Mouse (Mus musculus): ENCODE results near the gene Mt4. TPM values are rescaled to one million over a fixed set of nuclear protein-coding genes. Genes with fewer than 3 reads are reported as not detected.

The Mt4 gene
- polyA plus RNA-seq, 1 experiment = not detected

DNA sequence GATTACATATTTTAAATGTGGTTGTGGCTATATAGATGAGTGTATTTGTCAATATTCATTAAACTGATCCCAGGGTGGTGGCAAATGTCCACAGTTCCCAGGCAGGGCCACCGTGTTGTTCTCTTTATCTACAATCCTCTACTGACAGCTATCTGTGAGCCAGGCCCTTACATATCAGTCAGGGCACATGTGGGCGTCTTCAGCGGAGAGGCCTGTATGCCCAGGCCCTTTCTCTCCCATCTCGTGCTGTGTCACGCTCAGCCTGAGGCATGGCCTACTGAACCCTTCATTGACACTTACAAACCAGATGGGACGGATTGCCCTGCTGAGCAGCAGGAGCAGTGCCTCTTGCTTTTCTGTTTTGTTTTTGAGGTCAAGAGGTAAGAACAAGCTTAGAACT, 27.6 kb upstream of the Mt4 start:
- Histone ChIP-seq H3K4me3 (replicated peaks) (peak overlapping the region; percentile 53), H3K36me3 (ENCODE audit: control insufficient read depth) (no peaks in the 10 kb centered on the region), H3K27me3 (ENCODE audit: control insufficient read depth) (no peaks in the 10 kb centered on the region), H3K9me3 (ENCODE audit: control insufficient read depth, low read length) (no peaks in the 10 kb centered on the region), H3K4me1 (ENCODE audit: control insufficient read depth) (peaks cover 77% of the 10 kb centered on the region)
- TF ChIP-seq TAL1 (IDR thresholded peaks at IDR 0.05; ENCODE audit: low read length) (peak; percentile 80), GATA1 (IDR thresholded peaks at IDR 0.05; ENCODE audit: low read length) (peak; percentile 80)

DNA sequence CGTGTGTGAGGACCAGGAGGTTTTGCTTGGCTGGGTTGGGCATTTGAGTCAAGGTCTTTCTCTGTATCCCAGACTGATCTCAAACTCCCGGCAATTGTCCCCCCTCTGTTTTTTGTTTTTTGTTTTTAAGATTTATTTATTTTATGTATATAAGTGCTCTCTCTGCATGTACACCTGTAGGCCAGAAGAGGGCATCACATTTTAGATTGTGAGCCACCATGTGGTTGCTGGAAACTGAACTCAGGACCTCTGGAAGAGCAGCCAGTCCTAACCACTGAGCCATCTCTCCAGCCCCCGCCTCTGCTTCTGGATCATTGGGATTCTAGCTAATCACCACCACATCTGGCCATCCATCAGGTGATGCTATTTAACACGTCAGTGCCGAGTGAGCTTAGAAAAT, 27.2 kb upstream of the Mt4 start:
- no peak for TF ChIP-seq TAL1 (IDR thresholded peaks at IDR 0.05; ENCODE audit: low read length)
- TF ChIP-seq GATA1 (IDR thresholded peaks at IDR 0.05; ENCODE audit: low read length) = no peak
- no peaks in the 10 kb centered on the region for H3K9me3 ChIP-seq (ENCODE audit: control insufficient read depth, low read length)
- peaks cover 77% of the 10 kb centered on the region for H3K4me1 ChIP-seq (ENCODE audit: control insufficient read depth)
- H3K27me3 ChIP-seq (ENCODE audit: control insufficient read depth) = no peaks in the 10 kb centered on the region
- peak overlapping the region; percentile 53 for H3K4me3 ChIP-seq (replicated peaks)
- no peaks in the 10 kb centered on the region for H3K36me3 ChIP-seq (ENCODE audit: control insufficient read depth)

DNA sequence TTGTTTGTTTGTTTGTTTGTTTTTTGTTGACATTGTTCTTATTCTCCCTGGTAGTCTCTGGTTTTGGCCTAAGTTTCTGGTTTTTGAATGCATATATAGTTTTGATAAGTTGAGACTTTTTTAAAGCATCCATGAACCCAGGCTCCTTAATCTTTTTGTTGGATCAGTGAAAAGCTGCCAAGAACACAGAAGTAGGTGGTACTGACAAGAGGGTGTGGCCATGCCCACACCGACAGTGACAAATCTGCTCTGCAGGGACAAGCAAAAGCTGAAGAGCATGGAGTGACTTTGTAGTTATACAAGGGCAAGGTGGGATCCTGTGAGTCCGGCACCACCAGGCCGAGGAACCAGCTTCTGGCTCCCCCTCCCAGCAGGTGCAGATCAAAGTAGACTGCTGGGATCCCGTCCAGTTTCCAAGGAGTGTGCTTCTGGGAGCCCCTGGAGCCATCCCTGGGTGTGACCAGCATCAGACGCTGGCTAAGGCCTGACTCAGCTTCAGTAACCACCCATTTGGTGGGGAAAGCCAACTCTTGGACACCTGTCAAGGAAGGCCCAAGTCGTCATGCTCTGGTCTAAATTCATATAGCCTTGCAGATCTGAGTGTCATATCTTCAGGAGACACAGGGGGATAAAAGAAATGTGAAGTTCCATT, 26.3 kb upstream of the Mt4 start:
- TF ChIP-seq TAL1 (IDR thresholded peaks at IDR 0.05; ENCODE audit: low read length) = no peak
- TF ChIP-seq GATA1 (IDR thresholded peaks at IDR 0.05; ENCODE audit: low read length) = no peak
- Histone ChIP-seq H3K4me3 (replicated peaks) (peak overlapping the region; percentile 27), H3K4me1 (ENCODE audit: control insufficient read depth) (peaks cover 74% of the 10 kb centered on the region)

DNA sequence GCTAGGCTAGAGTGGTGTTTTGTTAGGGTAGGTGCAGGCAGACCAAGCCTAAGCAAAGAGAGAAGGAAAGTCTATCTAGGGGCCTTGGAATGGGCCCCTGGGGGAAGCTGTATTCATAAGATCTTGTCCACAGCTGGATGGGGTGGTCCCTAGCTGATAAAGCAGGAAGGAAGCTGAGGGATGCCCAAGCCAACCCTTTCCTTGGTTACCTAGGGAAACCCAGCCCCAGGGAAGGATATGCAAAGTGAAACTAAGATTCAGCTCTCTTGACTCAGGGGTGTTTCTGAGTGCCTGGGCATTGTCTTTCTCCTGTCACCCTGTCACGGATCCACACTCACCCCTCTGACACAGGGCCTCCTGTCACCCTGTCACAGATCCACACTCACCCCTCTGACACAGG, 23.6 kb upstream of the Mt4 start:
- no peaks in the 10 kb centered on the region for H3K9me3 ChIP-seq (ENCODE audit: control insufficient read depth, low read length)
- TF ChIP-seq TAL1 (IDR thresholded peaks at IDR 0.05; ENCODE audit: low read length) (no peak), GATA1 (IDR thresholded peaks at IDR 0.05; ENCODE audit: low read length) (no peak)
- H3K27me3 ChIP-seq (ENCODE audit: control insufficient read depth) = peaks cover 3% of the 10 kb centered on the region
- H3K36me3 ChIP-seq (ENCODE audit: control insufficient read depth) = no peaks in the 10 kb centered on the region
- H3K4me1 ChIP-seq (ENCODE audit: control insufficient read depth) = peaks cover 62% of the 10 kb centered on the region
- no peak overlapping the region for H3K4me3 ChIP-seq (replicated peaks)

More for the DNA sequence above, 26.3 kb upstream of the Mt4 start:
- Histone ChIP-seq H3K36me3 (ENCODE audit: control insufficient read depth) (no peaks in the 10 kb centered on the region), H3K9me3 (ENCODE audit: control insufficient read depth, low read length) (no peaks in the 10 kb centered on the region), H3K27me3 (ENCODE audit: control insufficient read depth) (no peaks in the 10 kb centered on the region)

DNA sequence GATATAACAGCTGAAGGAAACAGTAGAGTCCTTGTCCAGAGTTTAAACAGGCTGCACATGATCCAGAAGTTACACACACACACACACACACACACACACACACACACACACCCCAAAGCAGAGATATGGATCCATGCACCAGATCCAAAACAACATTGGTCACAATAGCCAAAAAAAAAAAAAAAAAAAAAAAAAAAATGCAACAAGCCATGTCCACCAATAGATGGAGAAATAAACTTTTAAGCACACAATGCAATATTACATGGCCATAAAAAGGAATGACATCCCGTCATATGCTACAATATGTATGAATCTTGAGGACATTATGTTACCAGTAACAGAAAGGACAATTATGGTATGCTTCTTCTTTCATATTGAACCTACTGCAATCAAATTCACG, 23.0 kb upstream of the Mt4 start:
- Histone ChIP-seq H3K9me3 (ENCODE audit: control insufficient read depth, low read length) (no peaks in the 10 kb centered on the region), H3K4me3 (replicated peaks) (no peak overlapping the region), H3K27me3 (ENCODE audit: control insufficient read depth) (peaks cover 3% of the 10 kb centered on the region), H3K4me1 (ENCODE audit: control insufficient read depth) (peaks cover 62% of the 10 kb centered on the region), H3K36me3 (ENCODE audit: control insufficient read depth) (no peaks in the 10 kb centered on the region)
- TF ChIP-seq TAL1 (IDR thresholded peaks at IDR 0.05; ENCODE audit: low read length) = no peak
- TF ChIP-seq GATA1 (IDR thresholded peaks at IDR 0.05; ENCODE audit: low read length) = no peak

DNA sequence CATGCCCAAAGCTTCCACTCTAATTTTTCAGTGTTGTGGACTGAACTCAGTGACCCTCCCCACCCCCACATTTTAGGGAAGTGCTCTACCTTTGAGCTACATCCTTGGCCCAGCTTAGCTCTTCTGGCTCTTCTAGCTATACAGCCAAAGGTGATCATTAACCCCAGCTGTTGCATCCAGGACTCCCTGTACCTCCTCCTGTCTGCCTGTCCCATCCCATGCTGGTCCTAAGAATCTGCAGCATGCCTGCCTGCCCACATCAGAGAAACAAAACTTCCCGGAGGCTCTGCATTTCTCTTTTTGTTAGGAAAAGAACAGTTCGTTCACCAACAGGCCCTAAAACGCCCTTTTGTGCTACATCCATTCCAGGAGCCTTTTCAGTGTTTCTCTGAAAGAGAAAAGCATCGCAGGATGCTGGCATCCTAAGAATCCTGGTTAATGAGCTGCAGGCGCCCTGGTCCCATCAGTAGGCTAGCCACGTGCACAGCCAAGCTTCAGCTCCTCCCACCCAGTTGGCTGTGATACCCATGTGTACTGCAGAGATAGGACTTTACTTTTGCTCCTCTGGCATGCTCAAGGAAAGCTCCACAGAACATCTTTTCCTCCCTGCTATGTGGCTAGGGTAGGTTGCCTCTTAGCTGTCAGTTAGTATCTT, 18.1 kb upstream of the Mt4 start:
- H3K36me3 ChIP-seq (ENCODE audit: control insufficient read depth) = no peaks in the 10 kb centered on the region
- no peaks in the 10 kb centered on the region for H3K9me3 ChIP-seq (ENCODE audit: control insufficient read depth, low read length)
- peaks cover 13% of the 10 kb centered on the region for H3K27me3 ChIP-seq (ENCODE audit: control insufficient read depth)
- peaks cover 33% of the 10 kb centered on the region for H3K4me1 ChIP-seq (ENCODE audit: control insufficient read depth)
- TF ChIP-seq GATA1 (IDR thresholded peaks at IDR 0.05; ENCODE audit: low read length) (peak; percentile 33; the same call in 1 of the 2 replicates), TAL1 (IDR thresholded peaks at IDR 0.05; ENCODE audit: low read length) (peak; percentile 67)
- no peak overlapping the region for H3K4me3 ChIP-seq (replicated peaks)

DNA sequence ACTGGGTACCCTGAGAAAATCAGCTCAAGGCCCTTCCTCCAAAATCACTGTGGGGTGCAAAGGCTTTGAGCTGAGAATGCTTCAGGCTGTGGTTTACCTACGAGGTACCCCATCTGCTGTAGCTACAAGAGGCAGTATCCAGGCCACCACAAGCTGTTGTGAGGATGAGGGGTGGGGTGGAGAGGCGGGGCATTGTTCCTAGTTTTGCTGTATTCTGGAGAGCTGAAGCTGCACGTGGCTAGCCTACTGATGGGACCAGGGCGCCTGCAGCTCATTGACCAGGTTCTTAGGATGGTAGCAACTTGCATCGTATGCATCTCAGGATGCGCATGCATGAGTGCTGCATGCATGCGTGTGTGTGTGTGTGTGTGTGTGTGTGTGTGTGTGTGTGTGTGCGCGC, 15.4 kb upstream of the Mt4 start:
- Histone ChIP-seq H3K4me1 (ENCODE audit: control insufficient read depth) (peaks cover 31% of the 10 kb centered on the region), H3K27me3 (ENCODE audit: control insufficient read depth) (peaks cover 30% of the 10 kb centered on the region), H3K36me3 (ENCODE audit: control insufficient read depth) (no peaks in the 10 kb centered on the region), H3K4me3 (replicated peaks) (no peak overlapping the region), H3K9me3 (ENCODE audit: control insufficient read depth, low read length) (no peaks in the 10 kb centered on the region)
- TF ChIP-seq TAL1 (IDR thresholded peaks at IDR 0.05; ENCODE audit: low read length) = no peak
- TF ChIP-seq GATA1 (IDR thresholded peaks at IDR 0.05; ENCODE audit: low read length) = no peak

DNA sequence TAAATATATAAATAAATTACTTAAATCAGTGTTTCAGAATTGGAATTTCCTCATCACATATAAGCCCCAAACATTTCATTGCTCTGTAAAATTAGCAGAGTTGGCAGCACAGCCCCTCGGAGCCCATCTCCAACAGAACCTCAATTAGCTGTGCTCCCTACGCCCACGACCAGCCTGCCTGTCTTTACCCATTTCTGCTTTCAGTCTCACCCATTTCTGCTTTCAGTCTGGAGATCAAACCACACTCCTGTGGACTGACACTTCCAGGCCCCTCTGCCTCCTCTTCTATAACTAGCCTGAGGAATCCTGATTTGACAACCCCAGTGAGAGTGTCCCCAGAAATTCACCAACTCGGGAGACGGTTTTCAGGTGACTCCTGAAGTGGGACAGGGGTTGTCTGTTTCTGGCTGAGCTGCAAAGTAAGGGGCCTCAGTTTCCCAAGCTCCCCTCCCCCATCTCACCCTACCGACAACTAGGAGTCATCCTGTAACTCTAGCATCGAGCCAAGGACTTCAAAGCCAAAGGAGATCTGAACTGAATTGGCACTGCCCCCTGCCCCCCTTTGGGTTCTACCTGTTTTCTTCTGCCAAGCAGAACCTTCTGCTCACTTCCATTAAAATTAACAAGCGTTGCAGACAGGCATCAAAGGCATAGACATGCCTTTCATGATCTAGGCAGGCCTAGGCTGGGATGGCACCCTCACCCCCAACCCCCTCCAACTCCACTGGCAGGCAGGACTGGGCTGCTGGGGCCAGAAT, 14.1 kb upstream of the Mt4 start:
- Histone ChIP-seq H3K36me3 (ENCODE audit: control insufficient read depth) (no peaks in the 10 kb centered on the region), H3K4me1 (ENCODE audit: control insufficient read depth) (peaks cover 27% of the 10 kb centered on the region), H3K27me3 (ENCODE audit: control insufficient read depth) (peaks cover 40% of the 10 kb centered on the region), H3K9me3 (ENCODE audit: control insufficient read depth, low read length) (no peaks in the 10 kb centered on the region), H3K4me3 (replicated peaks) (no peak overlapping the region)
- no peak for TF ChIP-seq GATA1 (IDR thresholded peaks at IDR 0.05; ENCODE audit: low read length)
- no peak for TF ChIP-seq TAL1 (IDR thresholded peaks at IDR 0.05; ENCODE audit: low read length)

DNA sequence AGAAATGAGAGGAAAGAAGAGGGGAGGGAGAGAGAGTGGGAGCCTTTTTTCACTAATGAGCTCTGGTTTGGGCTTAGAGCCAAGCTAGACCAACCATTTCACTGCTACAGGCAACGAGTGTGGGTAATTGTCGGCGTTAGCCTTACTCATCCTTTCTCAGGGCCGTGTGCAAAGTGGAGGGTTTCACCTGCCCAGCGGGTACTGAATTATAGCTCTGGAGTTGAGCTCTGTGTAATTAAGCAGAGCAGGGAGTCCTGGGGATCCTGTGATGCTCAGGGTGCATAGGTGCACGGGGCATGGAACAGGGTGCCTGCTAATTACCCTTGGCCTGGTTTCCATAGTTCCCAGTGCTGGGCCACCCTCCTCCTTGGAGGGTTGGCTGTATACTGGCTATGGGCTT, 9.3 kb upstream of the Mt4 start:
- Histone ChIP-seq H3K9me3 (ENCODE audit: control insufficient read depth, low read length) (no peaks in the 10 kb centered on the region), H3K27me3 (ENCODE audit: control insufficient read depth) (peaks cover 63% of the 10 kb centered on the region), H3K4me3 (replicated peaks) (no peak overlapping the region), H3K4me1 (ENCODE audit: control insufficient read depth) (no peaks in the 10 kb centered on the region; the same call in 1 of the 2 replicates), H3K36me3 (ENCODE audit: control insufficient read depth) (no peaks in the 10 kb centered on the region)
- TF ChIP-seq GATA1 (IDR thresholded peaks at IDR 0.05; ENCODE audit: low read length) (no peak), TAL1 (IDR thresholded peaks at IDR 0.05; ENCODE audit: low read length) (no peak)
